ENCODE assay signal across 12 mouse cellular contexts in genomic region chr2:101550176-101550575, GRCm38 (mm10).
"Had no signal": no experiment of that assay in that cellular context is flagged by ENCODE, and none has a peak within 500 bp of the region (broad histone marks: within the 10 kb centered on the region; RNA-seq: fewer than 3 reads in every experiment).

No protein-coding gene starts in this region.

- H3K9ac ChIP-seq: liver, embryonic 13.5 days had no signal

- H3K27ac ChIP-seq: kidney, postnatal 0 days; left cerebral cortex, adult 2 months; liver, embryonic 13.5 days; stomach, postnatal 0 days had no signal

- DNase-seq: kidney, adult 2 months; kidney, postnatal 25 days; layer of hippocampus, postnatal 36 days; liver, embryonic 13.5 days; lung, adult 2 months; lung, postnatal 14 days; lung, postnatal 4 days; midbrain, embryonic 14.5 days had no signal

- H3K4me3 ChIP-seq: left cerebral cortex, adult 2 months; liver, embryonic 13.5 days had no signal

- H3K27me3 ChIP-seq: liver, embryonic 13.5 days had no signal

- H3K9me3 ChIP-seq: liver, embryonic 13.5 days had no signal

- H3K4me1 ChIP-seq: liver, embryonic 13.5 days had no signal

- H3K4me2 ChIP-seq: liver, embryonic 13.5 days; midbrain, embryonic 11.5 days had no signal

- H3K36me3 ChIP-seq: liver, embryonic 13.5 days had no signal
